Mouse (Mus musculus): ENCODE data around the gene Crxos.

Crxos gene

GRCm38 (mm10) chr7:15922220-15922773 lies 39.9 kb downstream of the Crxos start, which contains the start of gene Selenow:
Gene Selenow (minus strand): TSS chr7:15922402.
- DNase-seq, result peak; percentile 89

GRCm38 (mm10) chr7:15929910-15930309 lies 47.5 kb downstream of the Crxos start:
- peak; percentile 60 for DNase-seq

- no peak for DNase-seq
Measured at GRCm38 (mm10) chr7:15930543-15930942, 48.1 kb downstream of the Crxos start.

GRCm38 (mm10) chr7:15931635-15932034 lies 49.2 kb downstream of the Crxos start:
- DNase-seq, result no peak

- no peak for DNase-seq
Measured at GRCm38 (mm10) chr7:15933437-15934359, 51.3 kb downstream of the Crxos start.

GRCm38 (mm10) chr7:15937491-15937890 lies 55.1 kb downstream of the Crxos start:
- DNase-seq, result no peak

- DNase-seq, result no peak
Measured at GRCm38 (mm10) chr7:15938621-15939020, 56.2 kb downstream of the Crxos start.

- no peak for DNase-seq
Measured at GRCm38 (mm10) chr7:15944311-15944710, 61.9 kb downstream of the Crxos start.

- no peak for DNase-seq
Measured at GRCm38 (mm10) chr7:15945211-15945610, 62.8 kb downstream of the Crxos start.

GRCm38 (mm10) chr7:15945721-15946536 lies 63.5 kb downstream of the Crxos start, which contains the start of gene Nop53:
Gene Nop53 (minus strand): TSS chr7:15946074.
- peak; percentile 98 for DNase-seq

GRCm38 (mm10) chr7:15947653-15948260 lies 65.3 kb downstream of the Crxos start:
- DNase-seq, result no peak

- DNase-seq, result peak; percentile 85
Measured at GRCm38 (mm10) chr7:15948381-15948941, 66.0 kb downstream of the Crxos start.

- DNase-seq, result no peak
Measured at GRCm38 (mm10) chr7:15949216-15949790, 66.9 kb downstream of the Crxos start.

GRCm38 (mm10) chr7:15950008-15950407 lies 67.6 kb downstream of the Crxos start:
- DNase-seq, result no peak

- no peak for DNase-seq
Measured at GRCm38 (mm10) chr7:15952416-15952815, 70.0 kb downstream of the Crxos start.
